In the genomic region with DNA sequence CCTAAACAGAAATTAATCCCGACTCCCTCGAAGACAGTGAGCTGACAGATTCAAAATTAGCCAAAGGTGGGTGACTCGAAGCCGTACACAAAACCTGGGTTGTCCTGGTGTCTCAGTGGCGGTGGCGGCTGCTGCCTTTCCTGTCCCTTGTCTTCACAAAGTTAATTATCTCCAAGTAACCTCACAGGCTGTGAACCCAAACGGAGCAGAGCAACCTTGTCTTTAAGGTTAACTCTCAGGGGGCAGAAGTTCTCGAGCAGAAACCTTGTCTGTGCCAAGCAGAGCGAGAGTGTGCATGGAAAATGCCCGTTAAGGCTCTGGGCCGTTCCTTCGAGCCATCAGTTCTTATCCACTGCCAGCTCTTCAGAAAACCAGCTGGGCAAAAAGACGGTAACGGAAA, we compare ENCODE assay signal across 13 mouse cellular contexts.
"Had no signal": no experiment of that assay in that cellular context is flagged by ENCODE, and none has a peak within 500 bp of the region (broad histone marks: within the 10 kb centered on the region; RNA-seq: fewer than 3 reads in every experiment).

No protein-coding gene starts in this region.

- H3K27ac ChIP-seq: intestine, embryonic 15.5 days; limb, embryonic 12.5 days; liver, embryonic 13.5 days; lung, embryonic 15.5 days; macrophage had no signal

- DNase-seq: liver; liver, embryonic 13.5 days; liver, postnatal 0 days; lung, postnatal 14 days; right cerebral cortex, postnatal 14 days; thymus, postnatal 4 days had no signal

- H3K4me2 ChIP-seq: intestine, embryonic 15.5 days; limb, embryonic 12.5 days; liver, embryonic 13.5 days; lung, embryonic 15.5 days; midbrain, embryonic 11.5 days had no signal

- ATAC-seq: intestine, embryonic 15.5 days; liver, postnatal 0 days; midbrain, embryonic 16.5 days had no signal

- H3K4me3 ChIP-seq: intestine, embryonic 15.5 days; limb, embryonic 12.5 days; liver, embryonic 13.5 days; lung, embryonic 15.5 days; megakaryocyte, embryonic 14.5 days had no signal

- H3K9me3 ChIP-seq: intestine, embryonic 15.5 days; limb, embryonic 12.5 days; liver, embryonic 13.5 days; lung, embryonic 15.5 days had no signal

- H3K36me3 ChIP-seq: intestine, embryonic 15.5 days; limb, embryonic 12.5 days; liver, embryonic 13.5 days; lung, embryonic 15.5 days had no signal

- H3K4me1 ChIP-seq: intestine, embryonic 15.5 days; limb, embryonic 12.5 days; liver, embryonic 13.5 days; lung, embryonic 15.5 days; megakaryocyte, embryonic 14.5 days had no signal

- H3K9ac ChIP-seq: intestine, embryonic 15.5 days; limb, embryonic 12.5 days; liver, embryonic 13.5 days; liver, postnatal 0 days; lung, embryonic 15.5 days had no signal

- H3K27me3 ChIP-seq: intestine, embryonic 15.5 days; limb, embryonic 12.5 days; liver, embryonic 13.5 days; lung, embryonic 15.5 days; megakaryocyte, embryonic 14.5 days had no signal
